Mouse (Mus musculus): Measurements from ENCODE around the gene Tsks.

DNA sequence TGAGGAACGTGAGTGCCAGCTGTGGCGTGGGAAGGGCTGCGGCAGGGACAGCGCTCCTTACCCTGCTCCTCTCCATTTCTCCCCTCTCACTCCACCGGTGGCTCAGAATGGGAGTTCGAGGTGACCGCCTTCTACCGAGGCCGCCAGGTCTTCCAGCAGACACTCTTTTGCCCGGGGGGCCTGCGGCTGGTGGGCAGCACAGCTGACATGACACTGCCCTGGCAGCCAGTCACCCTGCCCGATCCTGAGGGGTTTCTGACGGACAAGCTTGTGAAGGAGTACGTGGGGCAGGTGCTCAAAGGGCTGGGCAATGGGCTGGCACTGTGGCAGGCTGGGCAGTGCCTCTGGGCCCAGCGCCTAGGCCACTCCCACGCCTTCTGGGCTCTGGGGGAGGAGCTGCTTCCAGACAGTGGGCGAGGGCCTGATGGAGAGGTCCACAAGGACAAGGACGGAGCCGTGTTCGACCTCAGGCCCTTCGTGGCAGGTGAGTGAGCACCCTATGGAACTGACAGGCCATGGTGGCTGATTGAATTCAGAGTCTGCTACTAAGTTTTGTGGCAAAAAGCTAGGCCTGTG, 57.6 kb downstream of the Tsks start:
- TF ChIP-seq CTCF (IDR thresholded peaks at IDR 0.05; ENCODE audit: control insufficient read depth, insufficient read depth, insufficient read length) (no peak), MYOD1 (IDR thresholded peaks at IDR 0.05; ENCODE audit: control insufficient read depth, insufficient read length, low read depth) (no peak)

Measured in C2C12 (cell line).